Mouse (Mus musculus): ENCODE measurements around the gene Olfr1354. TPM values are rescaled to one million over a fixed set of nuclear protein-coding genes. Genes with fewer than 3 reads are reported as not detected.
"Not testable (repeated sequence)": the region's sequence is repeated elsewhere in the genome, so short reads cannot be mapped to it uniquely, and the experiment has no call there.

Gene Olfr1354
- total RNA-seq (2022) = not detected

- not testable (repeated sequence) for DNase-seq
Observed at GRCm38 (mm10) chr10:78912871-78913270, at the start of gene Olfr1354. Gene Olfr1354 (plus strand): TSS chr10:78913171.

DNA sequence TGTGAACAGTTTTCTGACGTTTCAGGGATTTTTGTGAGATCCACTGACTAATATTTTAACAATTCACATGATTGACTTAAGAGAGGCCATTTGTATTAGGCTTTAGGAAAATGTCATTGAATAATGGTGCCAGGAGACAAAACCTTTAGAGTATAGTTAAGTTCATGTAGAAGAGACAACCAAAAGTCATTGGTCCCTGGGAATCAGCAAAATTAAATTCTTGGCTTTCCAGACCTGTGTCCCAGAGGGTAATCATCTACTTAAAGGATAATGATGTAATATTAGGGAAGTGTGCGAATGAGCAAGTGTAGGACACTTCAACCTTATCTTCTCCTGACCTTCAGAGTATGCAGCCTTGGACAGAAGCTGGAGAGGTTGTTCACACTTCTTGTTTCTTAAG, 37.7 kb upstream of the Olfr1354 start, which contains the start of gene Olfr1355:
Gene Olfr1355 (plus strand): TSS at position 301 of the 400 bp plus-strand sequence.
- no peak for DNase-seq

GRCm38 (mm10) chr10:78950336-78950735, 37.4 kb downstream of the Olfr1354 start, which contains the start of gene Olfr8:
Gene Olfr8 (plus strand): TSS chr10:78950636.
- not testable (repeated sequence) for DNase-seq

DNA sequence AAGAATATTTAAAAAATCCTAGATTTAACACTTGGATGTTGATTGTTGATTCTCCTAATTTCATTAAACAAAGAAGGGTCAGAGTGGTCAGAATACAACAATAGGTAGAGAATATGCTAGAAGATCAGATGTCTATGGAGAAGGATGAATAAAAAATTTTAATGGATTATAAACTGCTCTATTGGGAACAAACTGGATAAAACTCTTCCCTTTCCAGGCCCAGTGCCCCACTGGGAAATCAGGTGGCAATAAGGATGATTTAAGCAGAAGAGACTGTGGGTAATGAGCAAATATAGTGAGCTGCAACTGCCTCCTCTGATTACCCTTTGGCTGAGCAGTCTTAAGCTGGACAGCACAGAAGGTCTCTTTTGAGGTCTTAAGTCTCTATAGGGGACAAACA, 50.0 kb downstream of the Olfr1354 start, which contains the start of gene Olfr1353:
Gene Olfr1353 (plus strand): TSS at position 301 of the 400 bp plus-strand sequence.
- not testable (repeated sequence) for DNase-seq

Other genes with a start within 250 kb of the Olfr1354 start
- not detected for gene Casp14, start 194.9 kb upstream of the Olfr1354 start, total RNA-seq (2022)
- gene Ccdc105, start 160.1 kb upstream of the Olfr1354 start, total RNA-seq (2022) = not detected
- under 1 TPM in 3 of 4 experiments, not detected in 1; 0.13 to 0.77 (median 0.20) TPM for gene Slc1a6, start 132.7 kb upstream of the Olfr1354 start, total RNA-seq (2022)
- gene Olfr1356, start 61.0 kb upstream of the Olfr1354 start, total RNA-seq (2022) = not detected
- gene Olfr1355, start 37.6 kb upstream of the Olfr1354 start, total RNA-seq (2022) = not detected
- not detected for gene Olfr8, start 37.5 kb downstream of the Olfr1354 start, total RNA-seq (2022)
- not detected for gene Olfr1353, start 50.1 kb downstream of the Olfr1354 start, total RNA-seq (2022)
- gene Olfr1352, start 67.9 kb downstream of the Olfr1354 start, total RNA-seq (2022) = not detected
- not detected for gene Olfr1351, start 99.3 kb downstream of the Olfr1354 start, total RNA-seq (2022)
- not detected for gene Olfr57, start 115.6 kb downstream of the Olfr1354 start, total RNA-seq (2022)
- gene 2610008E11Rik, start 184.4 kb downstream of the Olfr1354 start, total RNA-seq (2022) = 10 to 100 TPM; 14.6 to 25.3 (median 19.8) TPM
- gene Vmn2r80, start 235.6 kb downstream of the Olfr1354 start, total RNA-seq (2022) = not detected

Data from adrenal gland, adult 8-10 months (tissue).